Mouse (Mus musculus) forebrain, embryonic 16.5 days (tissue): Measurements from ENCODE around the gene Ehf. TPM values are rescaled to one million over a fixed set of nuclear protein-coding genes. Genes with fewer than 3 reads are reported as not detected.

ENCODE experiments used
- ATAC-seq: fragments of 200-750 bp; cut with Nextera tagmentation; 2 replicates; pipeline ENCODE4 v1.8.0; 2017; ENCODE audit warnings: mild to moderate bottlenecking, moderate library complexity
- H3K27ac ChIP-seq: fragments of 300-500 bp; sonication (generic); 2 replicates; pipeline ENCODE4 v1.5.1; 2014; ENCODE audit warnings: low read length, control low read depth
- H3K27me3 ChIP-seq: fragments of 300-500 bp; sonication (generic); replicated peaks from 2 replicates; pipeline ENCODE4 v1.6.1; 2014; ENCODE audit warnings: low read length; ENCODE audit not compliant: control insufficient read depth, insufficient read depth
- H3K36me3 ChIP-seq: fragments of 300-500 bp; sonication (generic); 2 replicates; pipeline ENCODE4 v1.6.1; 2014; ENCODE audit not compliant: control insufficient read depth, insufficient read depth
- H3K4me1 ChIP-seq: fragments of 300-500 bp; sonication (generic); replicated peaks from 2 replicates; pipeline ENCODE4 v1.6.1; 2014; ENCODE audit warnings: low read length; ENCODE audit not compliant: control insufficient read depth, insufficient read depth
- H3K4me2 ChIP-seq: fragments of 300-500 bp; sonication (generic); 2 replicates; pipeline ENCODE4 v1.6.1; 2014; ENCODE audit warnings: mild to moderate bottlenecking, low read length, control low read depth
- H3K4me3 ChIP-seq: fragments of 300-500 bp; sonication (generic); replicated peaks from 2 replicates; pipeline ENCODE4 v1.5.1; 2014; ENCODE audit warnings: mild to moderate bottlenecking, low read length, control low read depth
- H3K9ac ChIP-seq: fragments of 300-500 bp; sonication (generic); replicated peaks from 2 replicates; pipeline ENCODE4 v1.6.1; 2014; ENCODE audit warnings: low read depth, low read length, control low read depth
- H3K9me3 ChIP-seq: fragments of 300-500 bp; sonication (generic); 2 replicates; pipeline ENCODE4 v1.6.1; 2016; ENCODE audit warnings: low read length; ENCODE audit not compliant: control insufficient read depth
- WGBS: fragments of 180-500 bp; shearing (Covaris S2); extraction: QIAGEN DNeasy Blood & Tissue Kit; methylation state at CpG from one replicate; pipeline ENCODE4 v1.1.7; 2014; 5-methylcytosine and 5-hydroxymethylcytosine counted together
- polyA plus RNA-seq: library from polyadenylated mRNA; unstranded; fragments of >200 nt; fragmentation: Nextera tagmentation; extraction: Ambion mirVana; gene quantifications from 2 replicates; pipeline ENCODE4 v1.2.1, GENCODE M21; 2015

Ehf gene
- polyA plus RNA-seq, 1 experiment from 2014 or later = 0.04 TPM

- Histone ChIP-seq H3K36me3 (no peaks in the 10 kb centered on the region), H3K4me3 (no peak overlapping the region), H3K27me3 (no peaks in the 10 kb centered on the region), H3K4me1 (peaks cover 11% of the 10 kb centered on the region), H3K9me3 (no peaks in the 10 kb centered on the region), H3K4me2 (no peak overlapping the region), H3K27ac (no peak overlapping the region), H3K9ac (no peak overlapping the region)
- no peak for ATAC-seq
- WGBS = 25% methylated on average over 5 of the region's 5 CpGs
Measured at GRCm38 (mm10) chr2:103287716-103288115, 15.4 kb downstream of the Ehf start.

- no peak overlapping the region for H3K4me2 ChIP-seq
- no peak for ATAC-seq
- H3K4me3 ChIP-seq = no peak overlapping the region
- WGBS = 25% methylated on average over 2 of the region's 2 CpGs
- H3K9me3 ChIP-seq = no peaks in the 10 kb centered on the region
- H3K9ac ChIP-seq = no peak overlapping the region
- no peak overlapping the region for H3K27ac ChIP-seq
- peaks cover 11% of the 10 kb centered on the region for H3K4me1 ChIP-seq
- H3K27me3 ChIP-seq = no peaks in the 10 kb centered on the region
- H3K36me3 ChIP-seq = no peaks in the 10 kb centered on the region
Measured at GRCm38 (mm10) chr2:103285561-103285960, 17.5 kb downstream of the Ehf start.

- ATAC-seq = no peak
- Histone ChIP-seq H3K27ac (no peak overlapping the region), H3K9ac (no peak overlapping the region), H3K4me3 (no peak overlapping the region), H3K27me3 (no peaks in the 10 kb centered on the region), H3K4me1 (peaks cover 11% of the 10 kb centered on the region), H3K4me2 (no peak overlapping the region), H3K9me3 (no peaks in the 10 kb centered on the region), H3K36me3 (no peaks in the 10 kb centered on the region)
- WGBS = 38% methylated on average over 8 of the region's 8 CpGs
Measured at GRCm38 (mm10) chr2:103283730-103284129, 19.3 kb downstream of the Ehf start.

GRCm38 (mm10) chr2:103282184-103282750 lies 20.8 kb downstream of the Ehf start:
- no peaks in the 10 kb centered on the region for H3K36me3 ChIP-seq
- H3K27me3 ChIP-seq = no peaks in the 10 kb centered on the region
- H3K9me3 ChIP-seq = no peaks in the 10 kb centered on the region
- ATAC-seq = no peak
- no peak overlapping the region for H3K27ac ChIP-seq
- H3K9ac ChIP-seq = no peak overlapping the region
- H3K4me1 ChIP-seq = peaks cover 11% of the 10 kb centered on the region
- H3K4me3 ChIP-seq = no peak overlapping the region
- WGBS = 70% methylated on average over 8 of the region's 8 CpGs
- H3K4me2 ChIP-seq = no peak overlapping the region

- Histone ChIP-seq H3K9me3 (no peaks in the 10 kb centered on the region), H3K27ac (no peak overlapping the region), H3K9ac (no peak overlapping the region), H3K4me2 (no peak overlapping the region), H3K4me1 (peaks cover 11% of the 10 kb centered on the region), H3K27me3 (no peaks in the 10 kb centered on the region), H3K4me3 (no peak overlapping the region), H3K36me3 (no peaks in the 10 kb centered on the region)
- WGBS = 81% methylated on average over 1 of the region's 1 CpGs
- ATAC-seq = no peak
Measured at GRCm38 (mm10) chr2:103279927-103280326, 23.2 kb downstream of the Ehf start.

GRCm38 (mm10) chr2:103278476-103278875 lies 24.6 kb downstream of the Ehf start:
- no peak overlapping the region for H3K4me3 ChIP-seq
- H3K9ac ChIP-seq = no peak overlapping the region
- H3K27me3 ChIP-seq = no peaks in the 10 kb centered on the region
- no peaks in the 10 kb centered on the region for H3K36me3 ChIP-seq
- ATAC-seq = no peak
- H3K4me1 ChIP-seq = peaks cover 6% of the 10 kb centered on the region
- no peak overlapping the region for H3K4me2 ChIP-seq
- 91% methylated on average over 1 of the region's 1 CpGs for WGBS
- H3K27ac ChIP-seq = no peak overlapping the region
- no peaks in the 10 kb centered on the region for H3K9me3 ChIP-seq

GRCm38 (mm10) chr2:103277794-103278193 lies 25.3 kb downstream of the Ehf start:
- Histone ChIP-seq H3K4me2 (no peak overlapping the region), H3K36me3 (no peaks in the 10 kb centered on the region), H3K27me3 (no peaks in the 10 kb centered on the region), H3K27ac (no peak overlapping the region), H3K9me3 (no peaks in the 10 kb centered on the region), H3K4me1 (no peaks in the 10 kb centered on the region), H3K4me3 (no peak overlapping the region), H3K9ac (no peak overlapping the region)
- ATAC-seq = no peak
- 27% methylated on average over 1 of the region's 1 CpGs for WGBS

GRCm38 (mm10) chr2:103275316-103275960 lies 27.6 kb downstream of the Ehf start:
- Histone ChIP-seq H3K27ac (no peak overlapping the region), H3K9me3 (no peaks in the 10 kb centered on the region), H3K9ac (no peak overlapping the region), H3K36me3 (no peaks in the 10 kb centered on the region), H3K27me3 (no peaks in the 10 kb centered on the region), H3K4me2 (no peak overlapping the region), H3K4me1 (no peaks in the 10 kb centered on the region), H3K4me3 (no peak overlapping the region)
- WGBS = 92% methylated on average over 6 of the region's 6 CpGs
- ATAC-seq = no peak

- H3K27ac ChIP-seq = no peak overlapping the region
- H3K4me1 ChIP-seq = no peaks in the 10 kb centered on the region
- no peak overlapping the region for H3K4me2 ChIP-seq
- no peak for ATAC-seq
- WGBS = 88% methylated on average over 2 of the region's 2 CpGs
- H3K27me3 ChIP-seq = no peaks in the 10 kb centered on the region
- no peaks in the 10 kb centered on the region for H3K9me3 ChIP-seq
- no peak overlapping the region for H3K9ac ChIP-seq
- no peaks in the 10 kb centered on the region for H3K36me3 ChIP-seq
- no peak overlapping the region for H3K4me3 ChIP-seq
Measured at GRCm38 (mm10) chr2:103274803-103275202, 28.3 kb downstream of the Ehf start.

- Histone ChIP-seq H3K27ac (no peak overlapping the region), H3K4me2 (no peak overlapping the region), H3K27me3 (no peaks in the 10 kb centered on the region), H3K9ac (no peak overlapping the region), H3K4me1 (no peaks in the 10 kb centered on the region), H3K9me3 (no peaks in the 10 kb centered on the region), H3K4me3 (no peak overlapping the region), H3K36me3 (no peaks in the 10 kb centered on the region)
- 93% methylated on average over 1 of the region's 1 CpGs for WGBS
- no peak for ATAC-seq
Measured at GRCm38 (mm10) chr2:103274270-103274669, 28.8 kb downstream of the Ehf start.
